Mouse (Mus musculus) left cerebral cortex, adult 2 months (tissue): Measurements from ENCODE around the gene Plac1. TPM values are rescaled to one million over a fixed set of nuclear protein-coding genes. Genes with fewer than 3 reads are reported as not detected.

Experiments used
- DNase-seq, 2 experiments: peaks; one replicate each; pipeline ENCODE4 v3.0.0; 2021 to 2022; ENCODE audit warnings: low spot score in 2 of 2, mixed read lengths in 1 of 2; ENCODE audit errors: extremely low spot score in 1 of 2
- H3K27ac ChIP-seq: fragments of 200-600 bp; 2 replicates; pipeline ENCODE4 v1.8.1; 2022
- H3K4me3 ChIP-seq: fragments of 200-600 bp; 2 replicates; pipeline ENCODE4 v1.8.1; 2022
- CTCF ChIP-seq: fragments of 200-600 bp; IDR thresholded peaks from 2 replicates; pipeline ENCODE4 v1.8.1; 2022; ENCODE audit warnings: antibody characterized with exemption, mild to moderate bottlenecking, moderate library complexity
- intact Hi-C: fragments of 180-260 bp; cut with DNase I; formaldehyde crosslinking; loops from one replicate; pipeline ENCODE4 v1.15.1; 2025
- total RNA-seq, 2 experiments: library from RNA; stranded (reverse); gene quantifications; 2 replicates each; pipeline ENCODE4 v1.2.3; 2021

The Plac1 gene
- total RNA-seq, 2 experiments from 2014 or later = not detected

- no peak for DNase-seq
- TF ChIP-seq CTCF = no peak
- Histone ChIP-seq H3K4me3 (no peak overlapping the region), H3K27ac (no peak overlapping the region)
- intact Hi-C loops = no loop called here
These were observed 142.1 kb downstream of the Plac1 start for GRCm38 (mm10) chrX:53097786-53098185.

DNA sequence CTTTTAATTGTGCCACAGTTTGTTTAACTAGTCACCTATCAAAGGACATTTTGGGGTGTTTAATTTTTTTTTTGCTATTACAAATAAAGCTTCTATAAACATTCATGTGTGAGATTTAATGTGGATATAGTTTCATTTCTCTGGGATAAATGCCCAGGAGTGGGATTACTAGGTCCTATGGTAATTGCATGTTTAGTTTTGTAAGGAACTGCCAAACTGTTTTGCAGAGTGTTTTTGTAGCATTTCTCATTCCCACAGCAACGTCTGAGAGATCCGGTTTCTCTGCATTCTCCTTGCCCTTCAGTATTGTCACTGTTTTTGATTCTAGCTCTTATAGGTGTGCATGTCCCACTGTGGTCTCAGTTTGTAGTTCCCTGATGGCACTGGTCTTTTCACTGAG lies 146.5 kb downstream of the Plac1 start:
- intact Hi-C loops = no loop called here
- no peak for TF ChIP-seq CTCF
- DNase-seq = no peak
- Histone ChIP-seq H3K4me3 (no peak overlapping the region), H3K27ac (no peak overlapping the region)

GRCm38 (mm10) chrX:53088663-53089292 lies 151.1 kb downstream of the Plac1 start:
- Histone ChIP-seq H3K4me3 (no peak overlapping the region), H3K27ac (no peak overlapping the region)
- TF ChIP-seq CTCF = no peak
- no peak for DNase-seq
- intact Hi-C loops = no loop called here

GRCm38 (mm10) chrX:53087202-53087601 lies 152.7 kb downstream of the Plac1 start:
- Histone ChIP-seq H3K4me3 (no peak overlapping the region), H3K27ac (no peak overlapping the region)
- TF ChIP-seq CTCF = no peak
- DNase-seq = no peak
- intact Hi-C loops = no loop called here

- DNase-seq = no peak
- intact Hi-C loops = no loop called here
- TF ChIP-seq CTCF = no peak
- Histone ChIP-seq H3K4me3 (no peak overlapping the region), H3K27ac (no peak overlapping the region)
These were observed 154.4 kb downstream of the Plac1 start for GRCm38 (mm10) chrX:53085559-53085958.

DNA sequence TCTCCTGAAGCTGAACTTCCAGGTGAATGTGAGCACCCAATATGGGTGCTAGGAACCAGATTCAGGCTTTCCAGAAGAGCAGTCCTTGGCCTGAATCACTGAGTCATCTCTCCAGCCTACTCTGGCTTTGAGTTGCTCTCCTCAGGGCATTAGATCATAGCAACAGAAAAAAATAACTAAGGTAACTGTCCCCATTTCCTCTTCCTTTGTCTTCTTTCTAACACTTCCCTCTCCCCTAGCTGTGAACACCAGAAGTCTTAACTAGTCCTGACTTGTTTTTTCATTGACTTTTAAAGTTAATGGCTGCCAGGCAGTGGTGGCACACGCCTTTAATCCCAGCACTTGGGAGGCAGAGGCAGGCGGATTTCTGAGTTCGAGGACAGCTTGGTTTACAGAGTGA lies 175.5 kb downstream of the Plac1 start:
- H3K4me3 ChIP-seq = no peak overlapping the region
- intact Hi-C loops = no loop called here
- H3K27ac ChIP-seq = no peak overlapping the region
- DNase-seq = no peak
- TF ChIP-seq CTCF = no peak

DNA sequence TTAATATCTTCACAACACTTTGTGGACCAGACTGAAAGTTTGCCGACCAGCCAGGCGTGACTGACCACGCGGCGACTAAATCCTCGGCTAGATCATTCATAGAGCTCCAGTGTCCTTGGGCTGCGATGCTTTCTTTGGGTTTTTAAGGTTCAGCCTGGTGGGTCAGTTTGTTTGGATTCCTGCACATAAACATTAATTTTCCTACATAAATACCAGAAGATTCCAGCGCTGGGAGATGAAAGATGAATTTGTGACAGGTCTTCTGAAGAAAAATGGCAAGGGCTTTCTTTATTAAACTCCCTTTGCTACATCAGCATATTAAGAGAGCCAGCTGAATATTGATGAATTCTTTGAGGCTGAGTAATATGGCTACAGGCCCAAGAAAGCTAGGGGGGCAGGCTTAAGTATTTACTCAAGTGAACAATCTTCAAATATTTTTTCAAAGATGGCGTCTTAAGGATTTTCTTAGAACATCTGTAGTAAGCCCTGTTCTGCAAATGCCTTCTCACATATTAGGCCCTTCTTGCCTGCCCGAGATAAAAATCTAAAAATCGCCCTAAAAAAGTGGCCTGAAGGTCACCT lies 180.4 kb downstream of the Plac1 start:
- intact Hi-C loops = loop anchor here (5.0 to 10.0 kb wide), 2 partner anchors 175 to 208 kb away; partner anchors contain the start of gene Fam122b
- DNase-seq = no peak
- no peak overlapping the region for H3K4me3 ChIP-seq
- H3K27ac ChIP-seq = no peak overlapping the region
- no peak for TF ChIP-seq CTCF

- DNase-seq = no peak
- no peak for TF ChIP-seq CTCF
- no peak overlapping the region for H3K4me3 ChIP-seq
- H3K27ac ChIP-seq = no peak overlapping the region
- intact Hi-C loops = loop anchor here (5.0 to 10.0 kb wide), 2 partner anchors 176 to 209 kb away; partner anchors contain the start of gene Fam122b
These were observed 181.2 kb downstream of the Plac1 start for GRCm38 (mm10) chrX:53058459-53059280.

- DNase-seq = no peak
- intact Hi-C loops = loop anchor here (5.0 to 10.0 kb wide), 2 partner anchors 177 to 210 kb away; partner anchors contain the start of gene Fam122b
- no peak overlapping the region for H3K4me3 ChIP-seq
- TF ChIP-seq CTCF = no peak
- no peak overlapping the region for H3K27ac ChIP-seq
These were observed 182.2 kb downstream of the Plac1 start for GRCm38 (mm10) chrX:53057760-53058090.

GRCm38 (mm10) chrX:53057054-53057759 lies 182.7 kb downstream of the Plac1 start:
- no peak for TF ChIP-seq CTCF
- intact Hi-C loops = loop anchor here (5.0 to 10.0 kb wide), 2 partner anchors 178 to 210 kb away; partner anchors contain the start of gene Fam122b
- peak; percentile 43 to 47 for DNase-seq
- H3K27ac ChIP-seq = no peak overlapping the region
- peak overlapping the region; percentile 34 for H3K4me3 ChIP-seq

DNA sequence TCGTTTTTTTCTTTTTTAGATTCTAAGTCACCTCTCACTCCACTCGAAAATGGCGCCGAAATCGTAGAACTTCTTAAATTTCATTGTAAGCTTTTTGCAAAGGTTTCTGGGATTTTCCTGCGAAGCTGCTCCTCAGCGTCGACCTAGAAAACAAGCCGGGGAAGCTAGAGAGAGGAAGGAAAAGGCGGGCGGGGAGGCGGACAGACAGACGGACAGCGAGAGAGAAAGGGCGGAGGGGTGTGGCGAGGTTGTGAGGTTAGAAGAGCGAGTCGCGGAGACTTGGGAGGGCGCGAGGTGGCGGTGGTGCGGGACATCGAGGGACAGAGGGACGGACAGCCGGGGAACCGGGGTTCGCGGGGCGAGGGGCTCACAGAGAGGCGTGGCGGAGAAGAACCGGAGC lies 183.3 kb downstream of the Plac1 start:
- intact Hi-C loops = loop anchor here (5.0 to 10.0 kb wide), 2 partner anchors 178 to 211 kb away; partner anchors contain the start of gene Fam122b
- no peak for DNase-seq
- no peak overlapping the region for H3K27ac ChIP-seq
- TF ChIP-seq CTCF = no peak
- peak overlapping the region; percentile 34 for H3K4me3 ChIP-seq
